Mouse (Mus musculus): ENCODE data around the gene Kif21b. TPM values are rescaled to one million over a fixed set of nuclear protein-coding genes. Genes with fewer than 3 reads are reported as not detected.

The Kif21b gene
- polyA plus RNA-seq (2016; fragmentation: Nextera tagmentation; extraction: Ambion mirVana) = 2.9 and 3.6 TPM in 2 replicates

- Histone ChIP-seq H3K27me3 (replicated peaks) (peaks cover 10% of the 10 kb centered on the region), H3K4me1 (peaks cover 96% of the 10 kb centered on the region), H3K36me3 (no peaks in the 10 kb centered on the region), H3K9ac (peak within 1 kb of the TSS; percentile 88), H3K27ac (peak within 1 kb of the TSS; percentile 42), H3K4me2 (peak within 1 kb of the TSS; percentile 99), H3K4me3 (peak within 1 kb of the TSS; percentile 79), H3K9me3 (replicated peaks) (no peaks in the 10 kb centered on the region)
- under 1% methylated on average over 42 of the region's 42 CpGs for WGBS (ENCODE audit: insufficient replicate concordance)
- peak; percentile 83 for ATAC-seq
Measured at GRCm38 (mm10) chr1:136130951-136131558, at the start of gene Kif21b. Gene Kif21b, plus strand, starts transcription at chr1:136131389.

- ATAC-seq = peak; percentile 63; the same call in 1 of the 2 replicates
- Histone ChIP-seq H3K36me3 (no peaks in the 10 kb centered on the region), H3K4me2 (no peak overlapping the region), H3K27me3 (replicated peaks) (peaks cover 24% of the 10 kb centered on the region; the same call in 1 of the 2 replicates), H3K9ac (no peak overlapping the region), H3K4me3 (no peak overlapping the region), H3K27ac (no peak overlapping the region), H3K4me1 (peaks cover 13% of the 10 kb centered on the region), H3K9me3 (replicated peaks) (no peaks in the 10 kb centered on the region)
- 34% methylated on average over 3 of the region's 3 CpGs for WGBS (ENCODE audit: insufficient replicate concordance)
Measured at GRCm38 (mm10) chr1:136085988-136086685, 45.1 kb upstream of the Kif21b start.

GRCm38 (mm10) chr1:136089368-136090165 is 41.6 kb upstream of the Kif21b start:
- Histone ChIP-seq H3K4me2 (no peak overlapping the region), H3K9ac (no peak overlapping the region), H3K4me1 (peaks cover 17% of the 10 kb centered on the region), H3K27me3 (replicated peaks) (peaks cover 39% of the 10 kb centered on the region), H3K4me3 (no peak overlapping the region), H3K9me3 (replicated peaks) (no peaks in the 10 kb centered on the region), H3K27ac (no peak overlapping the region), H3K36me3 (no peaks in the 10 kb centered on the region)
- ATAC-seq = no peak
- 72% methylated on average over 9 of the region's 9 CpGs for whole genome bisulfite sequencing (ENCODE audit: insufficient replicate concordance)

- Histone ChIP-seq H3K36me3 (no peaks in the 10 kb centered on the region), H3K4me3 (no peak overlapping the region), H3K9me3 (replicated peaks) (no peaks in the 10 kb centered on the region), H3K4me2 (no peak overlapping the region), H3K27me3 (replicated peaks) (peaks cover 35% of the 10 kb centered on the region), H3K9ac (no peak overlapping the region), H3K4me1 (peaks cover 12% of the 10 kb centered on the region; the same call in 1 of the 2 replicates), H3K27ac (no peak overlapping the region)
- no peak for ATAC-seq
- WGBS (ENCODE audit: insufficient replicate concordance) = 42% methylated on average over 3 of the region's 3 CpGs
Measured at GRCm38 (mm10) chr1:136093726-136094125, 37.5 kb upstream of the Kif21b start.

- ATAC-seq = peak; percentile 18; the same call in 1 of the 2 replicates
- Histone ChIP-seq H3K4me2 (no peak overlapping the region), H3K4me1 (peaks cover 12% of the 10 kb centered on the region; the same call in 1 of the 2 replicates), H3K27me3 (replicated peaks) (peaks cover 32% of the 10 kb centered on the region), H3K9ac (no peak overlapping the region), H3K4me3 (no peak overlapping the region), H3K36me3 (no peaks in the 10 kb centered on the region), H3K27ac (no peak overlapping the region), H3K9me3 (replicated peaks) (no peaks in the 10 kb centered on the region)
- WGBS (ENCODE audit: insufficient replicate concordance) = 59% methylated on average over 5 of the region's 5 CpGs
Measured at GRCm38 (mm10) chr1:136094807-136095206, 36.4 kb upstream of the Kif21b start.

- H3K4me3 ChIP-seq = no peak overlapping the region
- H3K9me3 ChIP-seq (replicated peaks) = no peaks in the 10 kb centered on the region
- 0 out of 2 replicates have a peak, but pooled peaks cover 3% of the 10 kb centered on the region for H3K27me3 ChIP-seq (replicated peaks)
- H3K4me1 ChIP-seq = peaks cover 44% of the 10 kb centered on the region
- H3K27ac ChIP-seq = peak overlapping the region; percentile 76
- WGBS (ENCODE audit: insufficient replicate concordance) = 26% methylated on average over 4 of the region's 4 CpGs
- H3K4me2 ChIP-seq = peak overlapping the region; percentile 37
- 0 out of 2 replicates have a peak overlapping the region, but pooled peaks have one; percentile 10 for H3K9ac ChIP-seq
- peak; percentile 77 for ATAC-seq
- H3K36me3 ChIP-seq = no peaks in the 10 kb centered on the region
Measured at GRCm38 (mm10) chr1:136102094-136102493, 29.1 kb upstream of the Kif21b start.

GRCm38 (mm10) chr1:136102551-136102950 is 28.6 kb upstream of the Kif21b start:
- Histone ChIP-seq H3K4me3 (no peak overlapping the region), H3K4me2 (peak overlapping the region; percentile 37), H3K9ac (peak overlapping the region; percentile 10), H3K4me1 (peaks cover 44% of the 10 kb centered on the region), H3K36me3 (no peaks in the 10 kb centered on the region), H3K27me3 (replicated peaks) (0 out of 2 replicates have a peak, but pooled peaks cover 3% of the 10 kb centered on the region), H3K27ac (peak overlapping the region; percentile 76), H3K9me3 (replicated peaks) (no peaks in the 10 kb centered on the region)
- peak; percentile 44 for ATAC-seq
- 37% methylated on average over 3 of the region's 3 CpGs for WGBS (ENCODE audit: insufficient replicate concordance)

GRCm38 (mm10) chr1:136102981-136103380 is 28.2 kb upstream of the Kif21b start:
- ATAC-seq = peak; percentile 84
- Histone ChIP-seq H3K36me3 (no peaks in the 10 kb centered on the region), H3K9me3 (replicated peaks) (no peaks in the 10 kb centered on the region), H3K4me2 (peak overlapping the region; percentile 37), H3K9ac (peak overlapping the region; percentile 10), H3K27me3 (replicated peaks) (0 out of 2 replicates have a peak, but pooled peaks cover 3% of the 10 kb centered on the region), H3K27ac (peak overlapping the region; percentile 76), H3K4me1 (peaks cover 44% of the 10 kb centered on the region), H3K4me3 (no peak overlapping the region)
- 3% methylated on average over 2 of the region's 2 CpGs for WGBS (ENCODE audit: insufficient replicate concordance)

- Histone ChIP-seq H3K36me3 (no peaks in the 10 kb centered on the region), H3K27ac (peak overlapping the region; percentile 76), H3K4me3 (no peak overlapping the region), H3K4me2 (no peak overlapping the region), H3K9ac (no peak overlapping the region), H3K27me3 (replicated peaks) (0 out of 2 replicates have a peak, but pooled peaks cover 9% of the 10 kb centered on the region), H3K9me3 (replicated peaks) (no peaks in the 10 kb centered on the region), H3K4me1 (peaks cover 44% of the 10 kb centered on the region)
- 55% methylated on average over 7 of the region's 7 CpGs for WGBS (ENCODE audit: insufficient replicate concordance)
- ATAC-seq = no peak
Measured at GRCm38 (mm10) chr1:136103696-136104095, 27.5 kb upstream of the Kif21b start.

GRCm38 (mm10) chr1:136104741-136105140 is 26.4 kb upstream of the Kif21b start:
- WGBS (ENCODE audit: insufficient replicate concordance) = 44% methylated on average over 4 of the region's 4 CpGs
- H3K27ac ChIP-seq = no peak overlapping the region
- no peaks in the 10 kb centered on the region for H3K36me3 ChIP-seq
- no peaks in the 10 kb centered on the region for H3K9me3 ChIP-seq (replicated peaks)
- no peak overlapping the region for H3K4me2 ChIP-seq
- H3K4me3 ChIP-seq = no peak overlapping the region
- H3K27me3 ChIP-seq (replicated peaks) = 0 out of 2 replicates have a peak, but pooled peaks cover 9% of the 10 kb centered on the region
- no peak overlapping the region for H3K9ac ChIP-seq
- ATAC-seq = no peak
- H3K4me1 ChIP-seq = peaks cover 44% of the 10 kb centered on the region

GRCm38 (mm10) chr1:136109464-136109863 is 21.7 kb upstream of the Kif21b start:
- no peak overlapping the region for H3K9ac ChIP-seq
- no peak overlapping the region for H3K4me3 ChIP-seq
- H3K4me2 ChIP-seq = no peak overlapping the region
- WGBS (ENCODE audit: insufficient replicate concordance) = 58% methylated on average over 2 of the region's 2 CpGs
- H3K27me3 ChIP-seq (replicated peaks) = peaks cover 21% of the 10 kb centered on the region
- H3K36me3 ChIP-seq = no peaks in the 10 kb centered on the region
- peaks cover 12% of the 10 kb centered on the region for H3K4me1 ChIP-seq
- no peak overlapping the region for H3K27ac ChIP-seq
- ATAC-seq = no peak
- H3K9me3 ChIP-seq (replicated peaks) = no peaks in the 10 kb centered on the region
